ENCODE assay signal across 22 mouse cellular contexts in genomic region chr12:52933832-52934231, GRCm38 (mm10).
DNase-seq lines count a peak whose midpoint lies in the region; ATAC-seq and TF ChIP-seq lines count a peak whose summit lies in the region.
"Had no signal": no experiment of that assay in that cellular context is flagged by ENCODE, and none has a peak within 500 bp of the region (broad histone marks: within the 10 kb centered on the region; RNA-seq: fewer than 3 reads in every experiment).

No protein-coding gene starts in this region.

- no peak overlapping the region for H3K4me2 ChIP-seq in forebrain, postnatal 0 days (ENCODE audit: low read depth)
- no peak overlapping the region for H3K4me2 ChIP-seq in forebrain, embryonic 16.5 days (ENCODE audit: low read length)
- no peak overlapping the region for H3K4me2 ChIP-seq in hindbrain, postnatal 0 days (ENCODE audit: low read depth, low read length)
- no peak overlapping the region for H3K4me2 ChIP-seq in hindbrain, embryonic 11.5 days (replicated peaks; ENCODE audit: low read depth, low read length)
- no peak overlapping the region for H3K4me2 ChIP-seq in neural tube, embryonic 13.5 days
- H3K4me2 ChIP-seq in neural tube, embryonic 15.5 days: no peak overlapping the region
- H3K4me2 ChIP-seq: embryonic facial prominence, embryonic 15.5 days; forebrain, embryonic 12.5 days; heart, embryonic 12.5 days; hindbrain, embryonic 14.5 days had no signal

- peak; percentile 43 for ATAC-seq in forebrain, postnatal 0 days
- ATAC-seq in forebrain, embryonic 16.5 days: no peak
- peak; percentile 78 for ATAC-seq in hindbrain, postnatal 0 days
- no peak for ATAC-seq in hindbrain, embryonic 11.5 days (ENCODE audit: low FRiP score)
- ATAC-seq in neural tube, embryonic 13.5 days (ENCODE audit: low read depth): peak; percentile 32; the same call in 1 of the 2 replicates
- ATAC-seq in neural tube, embryonic 15.5 days (ENCODE audit: low FRiP score): no peak; the same call in 1 of the 2 replicates
- ATAC-seq: inflammation-experienced regulatory T-cells, adult 6 months; intestine, postnatal 0 days had no signal

- no peak overlapping the region for H3K9ac ChIP-seq in forebrain, postnatal 0 days
- no peak overlapping the region for H3K9ac ChIP-seq in forebrain, embryonic 16.5 days (replicated peaks; ENCODE audit: low read depth, low read length)
- H3K9ac ChIP-seq in hindbrain, postnatal 0 days (replicated peaks; ENCODE audit: low read length): no peak overlapping the region
- no peak overlapping the region for H3K9ac ChIP-seq in hindbrain, embryonic 11.5 days (ENCODE audit: low read depth, low read length)
- no peak overlapping the region for H3K9ac ChIP-seq in neural tube, embryonic 13.5 days
- no peak overlapping the region for H3K9ac ChIP-seq in neural tube, embryonic 15.5 days (replicated peaks)
- H3K9ac ChIP-seq: embryonic facial prominence, embryonic 15.5 days; forebrain, embryonic 12.5 days; heart, embryonic 12.5 days; hindbrain, embryonic 14.5 days had no signal

- no peak for DNase-seq in forebrain, postnatal 0 days
- DNase-seq in hindbrain, postnatal 0 days (ENCODE audit: low spot score): no peak
- DNase-seq in hindbrain, embryonic 11.5 days (ENCODE audit: low spot score): no peak
- peak; percentile 31 for DNase-seq in ZHBTc4 (ENCODE audit: low read depth, low spot score)
- DNase-seq: adrenal gland, postnatal 10 days; cerebellum, adult 11 months; cerebellum, adult 8-10 months; cerebellum, postnatal 14 days; embryo, embryonic 11 days; gastrocnemius, adult 2 months; gastrocnemius, postnatal 25 days had no signal

- 46% methylated on average over 6 of the region's 13 CpGs for WGBS in forebrain, postnatal 0 days
- 55% methylated on average over 7 of the region's 13 CpGs for whole genome bisulfite sequencing in forebrain, embryonic 16.5 days
- WGBS in hindbrain, postnatal 0 days: 48% methylated on average over 7 of the region's 13 CpGs
- 83% methylated on average over 5 of the region's 13 CpGs for WGBS in hindbrain, embryonic 11.5 days
- 69% methylated on average over 7 of the region's 13 CpGs for WGBS in neural tube, embryonic 13.5 days
- 62% methylated on average over 5 of the region's 13 CpGs for WGBS in neural tube, embryonic 15.5 days

- H3K27ac ChIP-seq in forebrain, postnatal 0 days (ENCODE audit: low read depth, low read length): no peak overlapping the region
- no peak overlapping the region for H3K27ac ChIP-seq in forebrain, embryonic 16.5 days (ENCODE audit: low read length)
- H3K27ac ChIP-seq in hindbrain, postnatal 0 days: no peak overlapping the region
- no peak overlapping the region for H3K27ac ChIP-seq in hindbrain, embryonic 11.5 days (ENCODE audit: low read depth, low read length)
- H3K27ac ChIP-seq in neural tube, embryonic 13.5 days (replicated peaks): 0 out of 2 replicates have a peak overlapping the region, but pooled peaks have one; percentile 23
- H3K27ac ChIP-seq in neural tube, embryonic 15.5 days (replicated peaks): no peak overlapping the region
- H3K27ac ChIP-seq: embryonic facial prominence, embryonic 15.5 days; forebrain, embryonic 12.5 days; gastrocnemius, adult 2 months; hindbrain, embryonic 14.5 days had no signal

- no peak for TF ChIP-seq CTCF in forebrain, postnatal 0 days (IDR thresholded peaks at IDR 0.05; ENCODE audit: low read depth)
- TF ChIP-seq CTCF in hindbrain, postnatal 0 days (IDR thresholded peaks at IDR 0.05; ENCODE audit: low read depth): no peak

- no peak overlapping the region for H3K4me3 ChIP-seq in forebrain, postnatal 0 days (ENCODE audit: low read depth, low read length)
- H3K4me3 ChIP-seq in forebrain, embryonic 16.5 days (replicated peaks; ENCODE audit: low read length): no peak overlapping the region
- H3K4me3 ChIP-seq in hindbrain, postnatal 0 days (ENCODE audit: low read length): no peak overlapping the region
- H3K4me3 ChIP-seq in hindbrain, embryonic 11.5 days (ENCODE audit: low read depth, low read length): no peak overlapping the region
- H3K4me3 ChIP-seq in neural tube, embryonic 13.5 days: no peak overlapping the region
- H3K4me3 ChIP-seq in neural tube, embryonic 15.5 days (replicated peaks): no peak overlapping the region
- H3K4me3 ChIP-seq: embryonic facial prominence, embryonic 15.5 days; erythroblast, embryonic 14.5 days; forebrain, embryonic 12.5 days; gastrocnemius, adult 2 months; heart, embryonic 12.5 days had no signal

- H3K36me3 ChIP-seq in forebrain, postnatal 0 days (ENCODE audit: insufficient read depth): no peaks in the 10 kb centered on the region
- no peaks in the 10 kb centered on the region for H3K36me3 ChIP-seq in forebrain, embryonic 16.5 days (ENCODE audit: control insufficient read depth, insufficient read depth)
- no peaks in the 10 kb centered on the region for H3K36me3 ChIP-seq in hindbrain, postnatal 0 days (ENCODE audit: insufficient read depth, low read length)
- no peaks in the 10 kb centered on the region for H3K36me3 ChIP-seq in hindbrain, embryonic 11.5 days (ENCODE audit: control insufficient read depth, insufficient read depth, low read length)
- H3K36me3 ChIP-seq in neural tube, embryonic 13.5 days: 0 out of 2 replicates have a peak, but pooled peaks cover 3% of the 10 kb centered on the region
- no peaks in the 10 kb centered on the region for H3K36me3 ChIP-seq in neural tube, embryonic 15.5 days
- H3K36me3 ChIP-seq: embryonic facial prominence, embryonic 15.5 days had no signal

- H3K27me3 ChIP-seq in forebrain, postnatal 0 days (ENCODE audit: insufficient read depth, low read length): no peaks in the 10 kb centered on the region
- no peaks in the 10 kb centered on the region for H3K27me3 ChIP-seq in forebrain, embryonic 16.5 days (replicated peaks; ENCODE audit: control insufficient read depth, insufficient read depth, low read length)
- H3K27me3 ChIP-seq in hindbrain, postnatal 0 days (ENCODE audit: insufficient read depth, low read length): no peaks in the 10 kb centered on the region
- H3K27me3 ChIP-seq in hindbrain, embryonic 11.5 days (ENCODE audit: control insufficient read depth, insufficient read depth, low read length): no peaks in the 10 kb centered on the region
- no peaks in the 10 kb centered on the region for H3K27me3 ChIP-seq in neural tube, embryonic 13.5 days
- H3K27me3 ChIP-seq in neural tube, embryonic 15.5 days (replicated peaks): no peaks in the 10 kb centered on the region
- H3K27me3 ChIP-seq: CH12.LX; embryonic facial prominence, embryonic 15.5 days; forebrain, embryonic 12.5 days; heart, embryonic 12.5 days had no signal

- H3K4me1 ChIP-seq in forebrain, postnatal 0 days (ENCODE audit: insufficient read depth): no peaks in the 10 kb centered on the region
- peaks cover 10% of the 10 kb centered on the region for H3K4me1 ChIP-seq in forebrain, embryonic 16.5 days (replicated peaks; ENCODE audit: control insufficient read depth, insufficient read depth, low read length)
- H3K4me1 ChIP-seq in hindbrain, postnatal 0 days (ENCODE audit: insufficient read depth, low read length): no peaks in the 10 kb centered on the region
- H3K4me1 ChIP-seq in hindbrain, embryonic 11.5 days (replicated peaks; ENCODE audit: control insufficient read depth, insufficient read depth, low read length): no peaks in the 10 kb centered on the region
- peaks cover 2% of the 10 kb centered on the region; the same call in 1 of the 2 replicates for H3K4me1 ChIP-seq in neural tube, embryonic 13.5 days (replicated peaks)
- H3K4me1 ChIP-seq in neural tube, embryonic 15.5 days: 0 out of 2 replicates have a peak, but pooled peaks cover under 1% of the 10 kb centered on the region
- H3K4me1 ChIP-seq: embryonic facial prominence, embryonic 15.5 days; heart, embryonic 12.5 days had no signal

- no peaks in the 10 kb centered on the region for H3K9me3 ChIP-seq in forebrain, postnatal 0 days (ENCODE audit: low read length)
- no peaks in the 10 kb centered on the region for H3K9me3 ChIP-seq in forebrain, embryonic 16.5 days (ENCODE audit: control insufficient read depth, low read length)
- H3K9me3 ChIP-seq in hindbrain, postnatal 0 days (ENCODE audit: low read length): no peaks in the 10 kb centered on the region
- H3K9me3 ChIP-seq in hindbrain, embryonic 11.5 days (ENCODE audit: control insufficient read depth, low read length): no peaks in the 10 kb centered on the region
- H3K9me3 ChIP-seq in neural tube, embryonic 13.5 days: no peaks in the 10 kb centered on the region
- no peaks in the 10 kb centered on the region for H3K9me3 ChIP-seq in neural tube, embryonic 15.5 days (replicated peaks)
- H3K9me3 ChIP-seq: embryonic facial prominence, embryonic 15.5 days; forebrain, embryonic 12.5 days had no signal

Comparison
In these comparisons a context has a peak if more than half of its experiments do, and no peak if none do; other contexts are left out.
1. ATAC-seq: peak in forebrain, postnatal 0 days (single experiment), hindbrain, postnatal 0 days (single experiment) and neural tube, embryonic 13.5 days (single experiment); none in forebrain, embryonic 16.5 days (single experiment), hindbrain, embryonic 11.5 days (single experiment) and neural tube, embryonic 15.5 days (single experiment).